In genomic region chrX:77425728-77426102, GRCm38 (mm10) we compare ENCODE assay signal across 6 mouse cellular contexts.
DNase-seq lines count a peak whose midpoint lies in the region; ATAC-seq and TF ChIP-seq lines count a peak whose summit lies in the region.
"Not testable (repeated sequence)": the region's sequence is repeated elsewhere in the genome, so short reads cannot be mapped to it uniquely, and the experiment has no call there.

No protein-coding gene starts in this region.

- H3K4me2 ChIP-seq in intestine, postnatal 0 days (replicated peaks; ENCODE audit: low read depth); liver, embryonic 12.5 days; stomach, postnatal 0 days (replicated peaks; ENCODE audit: low read depth): not testable (repeated sequence)

- H3K27me3 ChIP-seq in MEL (ENCODE audit: control insufficient read depth in 1 of 2, insufficient read depth in 2 of 2, low read length in 2 of 2); intestine, postnatal 0 days (replicated peaks; ENCODE audit: control insufficient read depth, insufficient read depth, low read length); liver, adult 2 months (ENCODE audit: control insufficient read depth, insufficient read depth, low read length); liver, embryonic 12.5 days (replicated peaks); stomach, postnatal 0 days (ENCODE audit: control insufficient read depth, insufficient read depth, low read length): not testable (repeated sequence)

- TF ChIP-seq POLR2A in MEL (IDR thresholded peaks at IDR 0.05; ENCODE audit: control insufficient read depth in 1 of 2, insufficient read depth in 1 of 2, low read depth in 1 of 2, low read length in 2 of 2, poor library complexity in 1 of 2); liver, adult 2 months (IDR thresholded peaks at IDR 0.05; ENCODE audit: extremely low read depth, insufficient read depth, low read length): not testable (repeated sequence)

- peak; percentile 40 for TF ChIP-seq RAD21 in MEL (IDR thresholded peaks at IDR 0.05; ENCODE audit: low read depth, low read length)

- not testable (repeated sequence) for H3K4me1 ChIP-seq in MEL (ENCODE audit: control insufficient read depth in 1 of 2, insufficient read depth in 2 of 2, low read length in 2 of 2); intestine, postnatal 0 days (replicated peaks; ENCODE audit: control insufficient read depth, insufficient read depth, low read length); liver, adult 2 months (ENCODE audit: control insufficient read depth, insufficient read depth, low read length); liver, embryonic 12.5 days; stomach, postnatal 0 days (replicated peaks; ENCODE audit: control insufficient read depth, insufficient read depth)

- TF ChIP-seq CTCF in MEL (IDR thresholded peaks at IDR 0.05 in 2 of 3, conservative IDR thresholded peaks at IDR 0.05 in 1 of 3; ENCODE audit: control insufficient read depth in 1 of 3, insufficient read depth in 1 of 3, low read depth in 2 of 3, low read length in 3 of 3, poor library complexity in 1 of 3, severe bottlenecking in 1 of 3): peak in 1 of 3 experiments; percentile 37; a peak in 3 of 6 replicates
- peak; percentile 41 for TF ChIP-seq CTCF in intestine, postnatal 0 days (IDR thresholded peaks at IDR 0.05; ENCODE audit: low read depth)
- TF ChIP-seq CTCF in liver, adult 2 months (IDR thresholded peaks at IDR 0.05; ENCODE audit: low read depth, low read length): 0 out of 2 replicates have a peak, but pooled peaks have one; percentile 1
- peak; percentile 37 for TF ChIP-seq CTCF in stomach, postnatal 0 days (IDR thresholded peaks at IDR 0.05; ENCODE audit: low read depth)

- not testable (repeated sequence) for H3K9me3 ChIP-seq in MEL (replicated peaks; ENCODE audit: insufficient read depth, low read length); intestine, postnatal 0 days (ENCODE audit: control insufficient read depth); liver, embryonic 12.5 days (replicated peaks); stomach, postnatal 0 days (ENCODE audit: control insufficient read depth, low read length)

- peak; percentile 5 for DNase-seq in CD4-positive, CD25-positive, alpha-beta regulatory T cell, adult 2 months (ENCODE audit: low read depth, low spot score)
- peak; percentile 42 for DNase-seq in MEL (ENCODE audit: low read depth, low spot score)
- not testable (repeated sequence) for DNase-seq in liver, adult 2 months (ENCODE audit: extremely low read depth, low read depth, low spot score); stomach, postnatal 0 days (ENCODE audit: low spot score)

- not testable (repeated sequence) for H3K79me2 ChIP-seq in MEL (ENCODE audit: control insufficient read depth, insufficient read depth, low read length, poor library complexity); liver, adult 2 months (ENCODE audit: control insufficient read depth, insufficient read depth, low read length)

- H3K9ac ChIP-seq in MEL (ENCODE audit: control insufficient read depth, low read depth, low read length, poor library complexity, severe bottlenecking); intestine, postnatal 0 days (ENCODE audit: low read depth, low read length); liver, adult 2 months (ENCODE audit: low read depth, low read length); liver, embryonic 12.5 days; stomach, postnatal 0 days (ENCODE audit: low read length): not testable (repeated sequence)

- peak overlapping the region; percentile 88 for H3K27ac ChIP-seq in MEL (ENCODE audit: control insufficient read depth, low read depth, low read length)
- not testable (repeated sequence) for H3K27ac ChIP-seq in intestine, postnatal 0 days (ENCODE audit: low read depth, low read length); liver, adult 2 months (replicated peaks; ENCODE audit: insufficient read depth, low read depth, low read length); stomach, postnatal 0 days (replicated peaks)
- peak overlapping the region; percentile 64; the same call in 1 of the 2 replicates for H3K27ac ChIP-seq in liver, embryonic 12.5 days

- not testable (repeated sequence) for H3K4me3 ChIP-seq in MEL (ENCODE audit: control insufficient read depth in 1 of 2, insufficient read depth in 1 of 2, low read depth in 2 of 2, low read length in 2 of 2); intestine, postnatal 0 days (ENCODE audit: low read depth, low read length); liver, adult 2 months (ENCODE audit: insufficient read depth, low read depth, low read length); liver, embryonic 12.5 days; stomach, postnatal 0 days (ENCODE audit: low read depth, low read length)

- peaks cover 0 to 17% of the 10 kb centered on the region in 2 experiments; a peak in 2 of 4 replicates for H3K36me3 ChIP-seq in MEL (ENCODE audit: control insufficient read depth in 1 of 2, insufficient read depth in 2 of 2, low read length in 2 of 2)
- not testable (repeated sequence) for H3K36me3 ChIP-seq in intestine, postnatal 0 days (ENCODE audit: control insufficient read depth, insufficient read depth); liver, adult 2 months (ENCODE audit: control insufficient read depth, insufficient read depth, low read length); liver, embryonic 12.5 days; stomach, postnatal 0 days (ENCODE audit: control insufficient read depth, insufficient read depth, low read length)

- not testable (repeated sequence) for TF ChIP-seq EP300 in MEL (IDR thresholded peaks at IDR 0.05; ENCODE audit: low read depth in 1 of 2, low read length in 2 of 2); stomach, postnatal 0 days (optimal IDR thresholded peaks at IDR 0.05)

- ATAC-seq in intestine, postnatal 0 days; liver, embryonic 12.5 days; stomach, postnatal 0 days (ENCODE audit: low FRiP score, low TSS enrichment): not testable (repeated sequence)

- 76% methylated on average over 3 of the region's 3 CpGs for WGBS in intestine, postnatal 0 days
- 84% methylated on average over 3 of the region's 3 CpGs for WGBS in liver, adult 2 months
- 56% methylated on average over 3 of the region's 3 CpGs for WGBS in liver, embryonic 12.5 days (ENCODE audit: insufficient replicate concordance)
- 67% methylated on average over 3 of the region's 3 CpGs for WGBS in stomach, postnatal 0 days

TF ChIP-seq in MEL, 35 proteins besides CTCF, POLR2A, EP300 and RAD21:
- TF ChIP-seq MYC (IDR thresholded peaks at IDR 0.05; ENCODE audit: low read depth, low read length) (peak; percentile 81; the same call in 1 of the 2 replicates), MAX (IDR thresholded peaks at IDR 0.05; ENCODE audit: low read length) (peak; percentile 59; the same call in 1 of the 2 replicates), SMC3 (IDR thresholded peaks at IDR 0.05; ENCODE audit: low read depth, low read length) (peak; percentile 32; the same call in 1 of the 2 replicates), USF1 (IDR thresholded peaks at IDR 0.05; ENCODE audit: low read depth, low read length) (peak; percentile 70), MXI1 (IDR thresholded peaks at IDR 0.05; ENCODE audit: low read depth, low read length) (peak; percentile 55; the same call in 1 of the 2 replicates)
TF ChIP-seq in MEL: peak in this region for 5; not testable (repeated sequence) for 30.
